Mouse (Mus musculus) neural tube, embryonic 14.5 days (tissue): ENCODE results near the gene Unc50. TPM values are rescaled to one million over a fixed set of nuclear protein-coding genes. Genes with fewer than 3 reads are reported as not detected.

Experiments
- ATAC-seq: fragments of 200-750 bp; cut with Nextera tagmentation; 2 replicates; pipeline ENCODE4 v1.8.0; 2017; ENCODE audit warnings: low read depth, mild to moderate bottlenecking, moderate TSS enrichment, moderate library complexity
- H3K27ac ChIP-seq: fragments of 300-500 bp; sonication (generic); 2 replicates; pipeline ENCODE4 v1.5.1; 2014; ENCODE audit warnings: low read depth, mild to moderate bottlenecking, control low read depth, low read length, moderate library complexity, mixed read lengths
- H3K27me3 ChIP-seq: fragments of 300-500 bp; sonication (generic); 2 replicates; pipeline ENCODE4 v1.6.1; 2014; ENCODE audit warnings: low read length; ENCODE audit not compliant: control insufficient read depth, insufficient read depth
- H3K36me3 ChIP-seq: fragments of 300-500 bp; sonication (generic); 2 replicates; pipeline ENCODE4 v1.6.1; 2014; ENCODE audit warnings: low read length, mixed read lengths; ENCODE audit not compliant: control insufficient read depth, insufficient read depth
- H3K4me1 ChIP-seq: fragments of 300-500 bp; sonication (generic); 2 replicates; pipeline ENCODE4 v1.6.1; 2014; ENCODE audit warnings: low read length; ENCODE audit not compliant: control insufficient read depth, insufficient read depth
- H3K4me2 ChIP-seq: fragments of 300-500 bp; sonication (generic); 2 replicates; pipeline ENCODE4 v1.6.1; 2014; ENCODE audit warnings: mild to moderate bottlenecking, low read depth, low read length, control low read depth
- H3K4me3 ChIP-seq: fragments of 300-500 bp; sonication (generic); 2 replicates; pipeline ENCODE4 v1.5.1; 2014; ENCODE audit warnings: low read depth, low read length, control low read depth, mixed read lengths
- H3K9ac ChIP-seq: fragments of 300-500 bp; sonication (generic); replicated peaks from 2 replicates; pipeline ENCODE4 v1.6.1; 2014; ENCODE audit warnings: low read depth, mild to moderate bottlenecking, control low read depth, low read length, mixed read lengths
- H3K9me3 ChIP-seq: fragments of 300-500 bp; sonication (generic); 2 replicates; pipeline ENCODE4 v1.6.1; 2016; ENCODE audit warnings: low read length; ENCODE audit not compliant: control insufficient read depth
- WGBS: fragments of 180-500 bp; shearing (Covaris S2); extraction: QIAGEN DNeasy Blood & Tissue Kit; methylation state at CpG from one replicate; pipeline ENCODE4 v1.1.7; 2014; 5-methylcytosine and 5-hydroxymethylcytosine counted together
- polyA plus RNA-seq: library from polyadenylated mRNA; unstranded; fragments of >200 nt; fragmentation: Nextera tagmentation; extraction: Ambion mirVana; gene quantifications from 2 replicates; pipeline ENCODE4 v1.2.1, GENCODE M21; 2014

Unc50 gene
- polyA plus RNA-seq, 1 experiment from 2014 or later = 120 TPM

GRCm38 (mm10) chr1:37405137-37405536, 24.8 kb upstream of the Unc50 start:
- H3K36me3 ChIP-seq = peaks cover 6% of the 10 kb centered on the region; the same call in 1 of the 2 replicates
- ATAC-seq = no peak; the same call in 1 of the 2 replicates
- 63% methylated on average over 2 of the region's 2 CpGs for WGBS
- no peak overlapping the region for H3K27ac ChIP-seq
- H3K4me3 ChIP-seq = no peak overlapping the region
- H3K4me1 ChIP-seq = no peaks in the 10 kb centered on the region
- H3K27me3 ChIP-seq = no peaks in the 10 kb centered on the region
- H3K9ac ChIP-seq = no peak overlapping the region
- no peak overlapping the region for H3K4me2 ChIP-seq
- no peaks in the 10 kb centered on the region for H3K9me3 ChIP-seq

- Histone ChIP-seq H3K9me3 (no peaks in the 10 kb centered on the region), H3K4me2 (no peak overlapping the region), H3K4me3 (no peak overlapping the region), H3K27ac (no peak overlapping the region), H3K27me3 (no peaks in the 10 kb centered on the region), H3K4me1 (no peaks in the 10 kb centered on the region), H3K36me3 (no peaks in the 10 kb centered on the region), H3K9ac (no peak overlapping the region)
- WGBS = 79% methylated on average over 8 of the region's 8 CpGs
- ATAC-seq = no peak
Observed at GRCm38 (mm10) chr1:37407228-37407627, 22.7 kb upstream of the Unc50 start.

GRCm38 (mm10) chr1:37408059-37408458, 21.9 kb upstream of the Unc50 start:
- WGBS = 86% methylated on average over 8 of the region's 8 CpGs
- no peak for ATAC-seq
- H3K4me3 ChIP-seq = no peak overlapping the region
- no peaks in the 10 kb centered on the region for H3K36me3 ChIP-seq
- H3K27ac ChIP-seq = no peak overlapping the region
- H3K9ac ChIP-seq = no peak overlapping the region
- H3K9me3 ChIP-seq = no peaks in the 10 kb centered on the region
- no peak overlapping the region for H3K4me2 ChIP-seq
- no peaks in the 10 kb centered on the region for H3K4me1 ChIP-seq
- no peaks in the 10 kb centered on the region for H3K27me3 ChIP-seq

GRCm38 (mm10) chr1:37408678-37409077, 21.3 kb upstream of the Unc50 start:
- no peak overlapping the region for H3K9ac ChIP-seq
- WGBS = 79% methylated on average over 3 of the region's 3 CpGs
- H3K36me3 ChIP-seq = no peaks in the 10 kb centered on the region
- no peak overlapping the region for H3K4me3 ChIP-seq
- H3K27ac ChIP-seq = no peak overlapping the region
- H3K9me3 ChIP-seq = no peaks in the 10 kb centered on the region
- ATAC-seq = no peak
- H3K4me2 ChIP-seq = no peak overlapping the region
- H3K27me3 ChIP-seq = no peaks in the 10 kb centered on the region
- H3K4me1 ChIP-seq = no peaks in the 10 kb centered on the region

- H3K36me3 ChIP-seq = no peaks in the 10 kb centered on the region
- no peak overlapping the region for H3K27ac ChIP-seq
- no peaks in the 10 kb centered on the region for H3K27me3 ChIP-seq
- no peaks in the 10 kb centered on the region for H3K4me1 ChIP-seq
- no peak overlapping the region for H3K9ac ChIP-seq
- H3K4me2 ChIP-seq = no peak overlapping the region
- no peak overlapping the region for H3K4me3 ChIP-seq
- no peaks in the 10 kb centered on the region for H3K9me3 ChIP-seq
- no peak for ATAC-seq
Observed at GRCm38 (mm10) chr1:37409647-37410046, 20.3 kb upstream of the Unc50 start.

GRCm38 (mm10) chr1:37415394-37415793, 14.5 kb upstream of the Unc50 start:
- no peak for ATAC-seq
- Histone ChIP-seq H3K9ac (no peak overlapping the region), H3K4me1 (no peaks in the 10 kb centered on the region), H3K9me3 (no peaks in the 10 kb centered on the region), H3K36me3 (0 out of 2 replicates have a peak, but pooled peaks cover 4% of the 10 kb centered on the region), H3K27ac (no peak overlapping the region), H3K27me3 (no peaks in the 10 kb centered on the region), H3K4me2 (no peak overlapping the region), H3K4me3 (no peak overlapping the region)
- WGBS = 93% methylated on average over 1 of the region's 1 CpGs

GRCm38 (mm10) chr1:37419420-37419819, 10.5 kb upstream of the Unc50 start:
- Histone ChIP-seq H3K9ac (no peak overlapping the region), H3K4me1 (no peaks in the 10 kb centered on the region), H3K4me2 (no peak overlapping the region), H3K4me3 (no peak overlapping the region), H3K9me3 (no peaks in the 10 kb centered on the region), H3K27ac (no peak overlapping the region), H3K27me3 (no peaks in the 10 kb centered on the region), H3K36me3 (peaks cover 8% of the 10 kb centered on the region; the same call in 1 of the 2 replicates)
- 100% methylated on average over 1 of the region's 1 CpGs for WGBS
- no peak for ATAC-seq

- H3K36me3 ChIP-seq = peaks cover 12% of the 10 kb centered on the region; the same call in 1 of the 2 replicates
Observed at GRCm38 (mm10) chr1:37427144-37427875, 2.6 kb upstream of the Unc50 start.

GRCm38 (mm10) chr1:37428911-37429310, 1.0 kb upstream of the Unc50 start:
- 71% methylated on average over 2 of the region's 2 CpGs for WGBS
- Histone ChIP-seq H3K4me3 (peak overlapping the region; percentile 94), H3K4me2 (peak overlapping the region; percentile 90), H3K4me1 (peaks cover 16% of the 10 kb centered on the region), H3K9ac (peak overlapping the region; percentile 91), H3K27ac (no peak overlapping the region), H3K27me3 (no peaks in the 10 kb centered on the region), H3K36me3 (peaks cover 20% of the 10 kb centered on the region), H3K9me3 (no peaks in the 10 kb centered on the region)
- ATAC-seq = no peak

More at GRCm38 (mm10) chr1:37427144-37427875, 2.6 kb upstream of the Unc50 start:
- no peak overlapping the region for H3K27ac ChIP-seq
- no peaks in the 10 kb centered on the region for H3K27me3 ChIP-seq
- H3K9me3 ChIP-seq = no peaks in the 10 kb centered on the region
- peaks cover 13% of the 10 kb centered on the region for H3K4me1 ChIP-seq
- WGBS = 96% methylated on average over 8 of the region's 8 CpGs
- no peak overlapping the region for H3K9ac ChIP-seq
- no peak overlapping the region for H3K4me2 ChIP-seq
- no peak for ATAC-seq
- H3K4me3 ChIP-seq = no peak overlapping the region
